Mouse (Mus musculus): ENCODE measurements around the gene Xylt1.

- no peak for TF ChIP-seq CTCF (IDR thresholded peaks at IDR 0.05; ENCODE audit: borderline replicate concordance, insufficient read depth, low read depth, low read length)
- no peak for TF ChIP-seq POLR2A (IDR thresholded peaks at IDR 0.05; ENCODE audit: borderline replicate concordance, insufficient read depth, low read length)
Observed at GRCm38 (mm10) chr7:117482701-117483100, 101.9 kb downstream of the Xylt1 start.
